Mouse (Mus musculus): ENCODE measurements around the gene Gpm6a.
A peak's percentile ranks its signal among the peaks of the same experiment; 100 is the strongest.

The Gpm6a gene

GRCm38 (mm10) chr8:55017071-55017470 is 62.4 kb downstream of the Gpm6a start:
- no peak for DNase-seq

DNA sequence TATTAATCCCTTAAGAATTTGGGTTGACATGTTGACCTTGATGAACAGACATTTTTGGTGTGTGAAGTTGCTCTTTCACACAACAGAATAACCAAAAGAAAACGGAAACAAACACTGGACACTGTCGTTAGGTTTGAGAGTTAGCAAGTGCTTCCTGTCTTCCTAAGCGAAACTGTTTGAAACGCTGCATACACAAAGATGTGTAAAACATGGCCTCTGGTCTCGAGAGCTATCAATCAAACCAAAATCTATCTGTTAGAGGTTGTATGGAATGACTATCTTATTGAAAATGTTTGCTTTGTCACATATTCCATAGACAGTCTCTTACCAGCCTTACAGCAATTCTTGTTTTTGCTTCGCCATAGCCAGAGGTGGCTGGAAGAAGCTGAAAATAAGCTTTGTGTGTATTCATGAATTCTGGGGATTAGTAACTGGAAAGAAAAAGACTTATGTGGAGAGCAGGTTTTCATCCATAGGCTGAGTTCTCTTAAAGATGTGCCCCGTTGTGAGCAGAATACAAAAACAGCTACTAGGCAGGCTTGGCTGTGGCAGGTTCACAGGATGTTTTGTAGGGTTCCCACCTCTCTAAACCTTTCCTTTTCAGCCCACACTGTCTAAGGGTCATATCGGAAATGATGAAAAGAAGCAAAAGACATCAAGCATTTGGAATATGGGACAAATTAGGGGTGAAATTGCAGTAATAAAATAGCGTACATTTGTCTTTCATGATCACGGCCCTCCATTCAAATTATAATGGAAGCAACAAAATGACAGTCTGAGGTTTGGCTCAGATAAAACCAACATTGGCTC is 71.4 kb downstream of the Gpm6a start:
- peak; percentile 54 for DNase-seq

DNA sequence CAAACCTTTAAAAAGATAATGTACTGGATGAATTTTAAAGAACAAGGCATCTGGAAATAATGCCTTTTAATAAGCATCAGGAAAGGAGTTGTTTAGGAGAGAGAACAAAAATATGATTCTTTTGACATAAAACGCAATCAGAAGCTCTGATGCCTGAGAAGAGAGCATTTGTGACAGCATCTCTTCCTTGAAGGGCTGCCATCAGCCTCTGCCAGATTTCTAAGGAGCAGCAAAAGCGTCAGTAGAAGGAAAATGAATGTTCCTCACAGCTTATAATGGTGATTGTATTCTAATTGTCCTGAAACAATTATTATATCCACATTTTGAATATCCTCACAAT is 72.0 kb downstream of the Gpm6a start:
- no peak for DNase-seq

DNA sequence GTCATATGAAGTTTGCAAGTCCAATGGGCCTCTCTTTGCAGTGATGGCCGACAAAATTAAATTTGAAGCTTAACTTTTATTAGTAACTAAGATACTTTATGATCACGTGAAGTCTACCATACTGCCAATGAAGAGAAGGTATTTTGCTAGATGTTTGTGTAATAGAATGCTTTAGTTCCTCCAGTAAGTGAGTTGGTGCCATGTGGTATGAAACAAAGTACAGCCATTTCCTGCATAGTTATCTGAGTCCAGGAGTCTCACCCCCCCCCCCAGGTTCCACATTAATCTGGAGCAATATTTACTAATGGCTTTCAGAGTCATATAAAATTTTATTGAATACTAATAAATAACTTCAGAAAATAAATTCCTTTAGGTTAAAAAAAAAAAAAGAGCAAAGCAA is 73.7 kb downstream of the Gpm6a start:
- DNase-seq = no peak

GRCm38 (mm10) chr8:55031099-55031498 is 76.5 kb downstream of the Gpm6a start:
- DNase-seq = peak; percentile 53

- DNase-seq = peak; percentile 98
Observed at GRCm38 (mm10) chr8:55034309-55034708, 79.7 kb downstream of the Gpm6a start.

GRCm38 (mm10) chr8:55035416-55035815 is 80.8 kb downstream of the Gpm6a start:
- peak; percentile 78 for DNase-seq

DNA sequence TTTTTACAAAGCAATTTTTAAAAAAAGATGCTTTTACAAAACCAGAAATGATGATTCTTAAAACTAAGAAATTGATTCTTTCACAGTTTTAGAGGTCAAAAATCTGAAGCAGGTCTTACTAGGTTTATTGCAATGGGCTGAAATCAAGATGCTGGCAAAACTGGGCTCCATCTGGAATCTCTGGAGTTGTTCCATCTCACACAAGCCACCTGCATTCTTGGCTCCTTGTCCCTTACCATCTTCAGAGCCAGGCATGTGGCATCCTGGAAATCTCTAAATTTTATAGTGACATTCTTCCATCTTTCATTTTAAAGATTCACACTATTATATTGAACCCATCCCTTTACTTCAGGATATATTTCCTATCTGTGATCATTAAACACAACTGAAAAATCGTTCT is 88.3 kb downstream of the Gpm6a start:
- DNase-seq = peak; percentile 98

GRCm38 (mm10) chr8:55048396-55048795 is 93.8 kb downstream of the Gpm6a start:
- no peak for DNase-seq

DNA sequence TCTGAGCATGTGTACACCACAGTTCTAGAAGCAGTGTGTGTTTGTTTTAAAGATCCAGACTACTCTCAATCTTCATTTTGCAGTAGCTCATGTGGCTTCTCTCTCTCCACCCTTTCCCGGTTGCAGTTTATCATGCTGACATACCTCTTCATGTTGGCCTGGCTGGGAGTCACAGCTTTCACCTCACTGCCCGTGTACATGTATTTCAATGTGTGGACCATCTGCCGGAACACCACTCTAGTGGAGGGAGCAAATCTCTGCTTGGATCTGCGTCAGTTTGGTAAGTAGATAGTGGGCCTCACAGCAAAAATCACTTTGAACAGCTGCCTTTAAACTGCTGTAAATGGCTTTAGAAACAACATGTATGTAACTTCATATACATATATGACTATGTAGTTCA is 95.3 kb downstream of the Gpm6a start:
- no peak for DNase-seq

DNA sequence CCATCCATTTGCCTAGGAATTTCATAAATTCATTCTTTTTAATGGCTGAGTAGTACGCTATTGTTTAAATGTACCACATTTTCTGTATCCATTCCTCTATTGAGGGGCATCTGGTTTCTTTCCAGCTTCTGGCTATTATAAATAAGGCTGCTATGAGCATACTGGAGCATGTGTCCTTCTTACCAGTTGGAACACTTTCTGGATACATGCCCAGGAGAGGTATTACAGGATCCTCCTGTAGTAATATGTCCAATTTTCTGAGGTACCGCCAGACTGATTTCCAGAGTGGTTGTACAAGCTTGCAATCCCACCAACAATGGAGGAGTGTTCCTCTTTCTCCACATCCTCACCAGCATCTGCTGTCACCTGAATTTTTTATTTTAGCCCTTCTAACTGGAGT is 114.2 kb downstream of the Gpm6a start:
- DNase-seq = peak; percentile 81

- no peak for DNase-seq
Observed at GRCm38 (mm10) chr8:55073481-55073880, 118.8 kb downstream of the Gpm6a start.

DNA sequence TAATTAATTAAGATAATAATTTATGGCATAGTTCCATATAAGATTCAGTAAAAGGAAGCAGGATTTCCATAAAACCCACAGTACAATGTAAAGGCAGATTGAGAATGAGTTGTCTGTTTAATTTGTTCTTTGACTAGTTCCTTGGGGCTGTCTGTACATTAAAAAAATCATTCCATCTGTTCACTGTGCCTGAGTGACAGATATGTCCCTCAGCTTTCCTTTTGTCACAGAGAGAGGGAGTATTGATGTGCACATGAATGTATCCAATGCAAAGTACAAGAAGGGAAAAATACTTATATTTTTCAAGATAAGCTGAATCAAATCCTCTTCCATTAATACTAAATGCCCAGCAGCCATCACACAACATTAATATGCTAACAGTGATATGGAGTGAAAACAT is 147.6 kb downstream of the Gpm6a start:
- DNase-seq = no peak

- no peak for DNase-seq
Observed at GRCm38 (mm10) chr8:55103065-55103464, 148.4 kb downstream of the Gpm6a start.

DNA sequence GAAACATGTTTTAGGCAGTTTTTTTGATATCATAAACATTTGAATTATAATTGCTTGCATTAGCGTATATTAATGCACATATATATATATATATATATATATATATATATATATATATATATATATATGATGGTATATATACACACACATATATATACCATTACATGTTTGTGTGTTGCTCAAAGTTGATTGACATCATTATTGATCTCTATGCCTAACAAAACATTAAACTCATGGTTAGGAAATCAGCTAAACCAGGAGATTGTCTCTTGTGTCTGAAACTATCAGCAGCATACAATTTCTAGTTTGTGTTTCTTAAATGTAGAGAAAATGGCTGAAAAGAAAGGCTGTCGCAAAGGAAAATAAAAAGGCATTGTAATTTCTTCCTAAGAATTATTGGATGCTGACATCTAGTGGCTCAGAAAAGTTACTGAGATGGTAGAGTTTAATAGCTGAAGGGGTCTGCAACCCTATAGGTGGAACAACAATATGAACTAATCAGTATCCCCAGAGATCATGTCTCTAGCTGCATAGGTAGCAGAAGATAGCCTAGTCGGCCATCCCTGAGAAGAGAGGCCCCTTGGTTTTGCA is 149.3 kb downstream of the Gpm6a start:
- peak; percentile 69 for DNase-seq
